Mouse (Mus musculus): ENCODE measurements around the gene Agrn. TPM values are rescaled to one million over a fixed set of nuclear protein-coding genes. Genes with fewer than 3 reads are reported as not detected.

Agrn gene
- polyA plus RNA-seq (2012; fragmentation: generic; extraction: Trizol), result 10 to 100 TPM in 1 of 2 experiments, 1 to 10 TPM in 1; 2.6 to 26.9 TPM

DNA sequence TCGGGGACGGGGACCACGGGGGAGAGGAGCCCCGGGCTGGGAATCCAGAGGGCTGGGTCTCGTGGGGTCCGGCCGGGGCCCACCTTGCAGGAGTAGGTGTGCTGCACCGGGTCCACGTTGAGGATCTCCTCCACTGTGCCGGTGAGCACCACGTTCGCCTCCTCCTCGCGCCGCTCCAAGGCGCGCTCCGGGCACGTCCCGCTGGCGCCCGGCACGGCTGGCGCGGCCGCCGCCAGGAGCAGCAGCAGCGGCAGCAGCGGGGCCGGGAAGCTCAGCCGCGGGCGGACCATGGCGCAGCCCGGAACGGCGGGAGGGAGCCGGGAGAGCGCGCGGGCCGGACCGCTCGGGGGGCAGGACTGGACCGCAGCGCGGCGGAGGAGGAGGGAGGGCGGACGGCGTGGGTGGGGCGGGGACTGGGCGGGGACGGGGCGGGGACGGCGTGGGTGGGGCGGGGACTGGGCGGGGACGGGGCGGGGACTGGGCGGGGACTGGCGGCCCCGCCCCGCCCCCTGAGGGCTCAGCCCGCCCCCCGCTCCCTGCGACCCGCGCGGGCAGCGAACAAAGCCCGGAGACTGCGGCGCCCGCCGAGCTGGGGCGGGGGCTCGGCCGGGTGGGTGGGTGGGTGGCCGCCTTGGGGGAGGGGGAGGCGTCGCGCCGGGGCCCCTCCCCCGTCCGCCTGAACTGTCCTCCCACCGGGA, at the start of gene Agrn:
Gene Agrn (minus strand): TSS at position 358 of the 698 bp plus-strand sequence.

DNA sequence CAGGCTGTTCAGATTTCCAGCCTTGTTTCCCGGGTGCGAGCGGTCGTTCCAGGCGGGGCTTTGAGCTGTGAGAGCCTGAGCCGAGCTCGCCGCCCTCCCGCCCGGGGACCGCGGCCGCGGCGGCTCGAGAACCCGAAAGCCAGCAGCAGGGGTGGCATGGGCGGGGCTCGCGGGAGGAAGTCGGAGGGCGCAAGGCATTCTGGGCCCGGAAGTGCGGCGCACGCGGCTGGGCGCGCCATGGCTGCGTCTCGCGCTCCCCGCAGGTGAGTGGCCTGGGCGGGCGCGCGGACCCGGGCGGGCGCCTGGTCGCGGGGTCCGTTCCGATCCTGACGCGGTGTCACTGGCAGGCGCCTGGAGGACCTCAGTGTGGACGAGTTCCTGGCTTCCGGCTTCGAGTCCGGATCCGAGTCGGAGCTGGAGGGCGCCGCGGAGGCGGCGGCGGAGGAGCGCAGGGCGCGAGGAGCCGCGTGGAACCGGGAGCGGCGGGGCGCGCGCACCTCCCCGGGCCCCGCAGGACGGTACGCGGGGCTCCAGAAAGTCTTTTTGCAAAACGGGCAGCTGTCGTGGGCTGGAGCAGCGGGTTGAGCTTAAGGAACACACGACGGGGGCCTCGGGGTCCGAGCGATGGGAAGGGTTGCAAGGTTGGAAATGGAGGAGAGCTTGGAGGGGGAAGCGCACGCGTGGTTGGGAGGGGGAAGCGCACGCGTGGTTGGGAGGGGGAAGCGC, 38.7 kb upstream of the Agrn start, which contains the start of gene Noc2l:
Gene Noc2l (plus strand): TSS at position 203 of the 726 bp plus-strand sequence.

DNA sequence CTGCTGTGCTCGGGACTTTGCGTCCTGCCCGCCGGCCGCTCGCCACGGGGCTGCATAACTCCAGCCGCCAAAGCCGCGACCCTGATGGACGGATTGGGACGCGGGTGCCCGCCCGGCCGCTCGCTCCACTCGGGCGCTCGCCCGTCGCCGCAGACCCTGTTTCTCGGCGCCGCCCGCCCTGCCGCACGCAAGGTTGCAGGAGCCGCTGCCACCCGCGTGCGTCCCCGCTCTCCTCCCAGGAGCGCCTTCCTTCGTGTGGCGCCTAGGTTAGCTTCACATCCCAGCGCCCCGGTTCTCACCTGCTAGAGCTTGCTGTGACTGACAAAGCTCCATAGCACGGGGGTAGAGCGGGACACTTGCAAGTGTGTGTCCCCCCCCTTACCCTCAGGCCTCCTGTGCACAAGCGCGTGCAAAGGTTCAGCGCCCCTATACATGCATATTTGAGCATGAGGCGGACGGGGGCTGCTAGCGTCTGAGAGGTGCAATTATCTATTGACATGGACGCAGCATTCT, 37.5 kb upstream of the Agrn start, which contains the start of gene Plekhn1:
Gene Plekhn1 (minus strand): TSS at position 157 of the 513 bp plus-strand sequence.

DNA sequence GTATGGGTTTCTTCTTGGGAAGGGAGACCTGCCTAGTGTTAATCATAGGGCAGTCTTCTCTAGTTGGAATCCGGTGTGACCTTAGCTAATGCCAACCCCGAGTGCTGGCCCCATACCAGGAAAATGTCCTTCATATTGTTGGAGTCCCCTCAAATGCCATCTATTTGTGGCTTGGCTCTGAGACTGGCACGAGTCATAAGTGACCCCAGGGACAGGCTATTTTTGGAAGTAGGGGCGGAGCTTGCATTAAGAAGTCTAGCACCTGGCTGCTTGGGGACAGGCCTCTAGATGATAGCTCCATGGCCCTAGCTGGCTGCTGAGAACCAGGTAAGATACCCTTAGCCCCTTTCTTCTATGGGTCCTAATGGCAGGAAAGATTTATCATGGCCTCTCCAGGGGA, 18.4 kb upstream of the Agrn start, which contains the start of gene Perm1:
Gene Perm1 (plus strand): TSS at position 220 of the 400 bp plus-strand sequence.

DNA sequence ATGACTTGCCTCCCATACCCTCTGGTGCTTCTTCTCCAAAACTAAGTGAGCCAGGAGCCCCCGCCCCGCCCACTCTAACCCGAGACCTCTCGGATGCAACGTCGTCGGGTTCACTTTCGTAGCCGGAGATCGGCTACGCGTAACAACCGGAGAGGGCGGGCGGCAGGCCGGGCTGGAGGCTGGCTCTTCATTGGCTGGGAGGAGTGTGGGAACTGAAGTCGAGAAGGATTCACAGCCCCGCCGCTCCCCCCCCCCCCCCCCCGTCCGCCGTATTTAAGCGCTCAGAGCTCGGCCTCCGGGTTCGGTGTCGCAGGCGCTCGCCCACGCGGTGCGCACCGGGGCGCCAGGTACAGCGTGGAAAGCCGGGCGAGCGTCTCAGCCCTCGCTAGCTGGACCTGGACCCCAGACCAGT, 5.7 kb upstream of the Agrn start, which contains the start of gene AW011738:
Gene AW011738 (plus strand): TSS at position 304 of the 412 bp plus-strand sequence.

DNA sequence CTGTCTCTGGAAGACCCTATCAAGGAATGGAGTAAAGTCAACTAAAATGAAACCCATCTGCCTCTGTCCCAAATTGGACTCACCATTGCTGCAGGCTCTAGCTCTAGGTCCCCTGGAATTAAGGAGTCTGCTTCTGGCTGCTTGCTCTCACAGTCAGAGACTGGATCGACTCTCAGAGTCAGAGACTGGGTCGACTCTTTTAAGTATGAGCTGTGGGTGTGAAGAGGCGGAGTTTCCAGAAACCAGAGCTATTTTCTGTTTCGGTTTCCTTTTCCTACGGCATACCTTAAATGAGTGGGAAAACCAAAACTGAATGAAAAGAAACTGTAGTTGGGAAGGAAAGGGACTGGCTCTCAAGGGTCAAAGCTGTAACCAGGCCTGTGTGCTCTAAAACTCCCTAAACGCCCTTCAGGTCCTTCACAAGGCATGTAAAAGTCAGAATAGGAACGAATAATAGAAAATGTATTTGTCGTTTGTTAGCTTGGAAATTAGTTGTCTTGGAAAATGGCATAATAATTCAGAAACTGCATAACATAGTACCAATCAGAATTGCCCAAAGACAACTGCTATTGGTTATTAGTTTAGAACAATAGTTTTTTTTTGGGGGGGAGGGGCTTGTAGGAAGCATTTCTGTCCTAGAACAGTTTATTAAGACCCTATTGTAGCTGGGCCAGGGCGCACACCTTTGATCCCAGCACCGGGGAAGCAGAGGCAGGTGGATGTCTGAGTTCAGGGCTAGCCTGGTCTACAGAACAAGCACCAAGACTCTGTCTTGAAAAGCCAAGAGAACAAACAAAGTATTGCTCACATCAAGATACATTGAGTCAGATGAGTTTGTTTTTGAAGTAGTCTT, 3.6 kb upstream of the Agrn start, which contains the start of gene Isg15:
Gene Isg15 (minus strand): TSS at position 196 of the 853 bp plus-strand sequence.

DNA sequence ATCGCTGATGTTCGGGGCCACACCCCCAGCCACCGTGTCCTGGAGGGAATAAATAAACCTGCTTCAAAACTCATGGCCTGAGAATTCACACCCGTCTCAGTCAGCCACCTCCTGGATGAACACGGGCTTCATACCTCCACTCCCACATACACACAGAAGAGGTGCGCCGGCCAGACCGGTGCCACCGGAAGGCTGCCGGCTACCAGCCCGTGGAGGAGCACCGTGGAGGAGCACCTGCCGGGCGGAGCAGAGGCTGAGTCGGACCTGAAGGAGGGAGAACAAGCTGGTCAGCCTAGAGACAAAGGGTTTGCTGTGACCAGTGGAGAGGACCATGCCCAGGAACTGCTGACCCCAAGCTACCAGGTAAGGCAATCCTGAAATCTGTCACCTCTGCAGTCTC, 66.9 kb downstream of the Agrn start, which contains the start of gene Rnf223:
Gene Rnf223 (plus strand): TSS at position 78 of the 400 bp plus-strand sequence.

Other genes with a start within 250 kb of the Agrn start
- 1 to 10 TPM; 2.1 to 3.6 TPM for gene C1qtnf12, start 235.2 kb downstream of the Agrn start, polyA plus RNA-seq (2012; fragmentation: generic; extraction: Trizol)
- gene B3galt6, start 204.8 kb downstream of the Agrn start, polyA plus RNA-seq (2012; fragmentation: generic; extraction: Trizol), result 1 to 10 TPM; 1.9 to 4.3 TPM
- gene Sdf4, start 204.6 kb downstream of the Agrn start, polyA plus RNA-seq (2012; fragmentation: generic; extraction: Trizol), result 100 to 1,000 TPM; 121 to 177 TPM
- 1 to 10 TPM in 1 of 2 experiments, under 1 TPM in 1; 0.16 to 1.3 TPM for gene Tnfrsf4, start 183.6 kb downstream of the Agrn start, polyA plus RNA-seq (2012; fragmentation: generic; extraction: Trizol)
- gene Tnfrsf18, start 171.3 kb downstream of the Agrn start, polyA plus RNA-seq (2012; fragmentation: generic; extraction: Trizol), result 1 to 10 TPM in 1 of 2 experiments, under 1 TPM in 1; 0.08 to 1.6 TPM
- under 1 TPM in 1 of 2 experiments, not detected in 1; 0.08 TPM for gene Ttll10, start 138.1 kb downstream of the Agrn start, polyA plus RNA-seq (2012; fragmentation: generic; extraction: Trizol)
- gene 9430015G10Rik, start 87.5 kb downstream of the Agrn start, polyA plus RNA-seq (2012; fragmentation: generic; extraction: Trizol), result 10 to 100 TPM in 1 of 2 experiments, 1 to 10 TPM in 1; 5.3 to 22.4 TPM
- gene Rnf223, start 67.0 kb downstream of the Agrn start, polyA plus RNA-seq (2012; fragmentation: generic; extraction: Trizol), result under 1 TPM; 0.07 to 0.42 TPM
- 10 to 100 TPM in 1 of 2 experiments, 1 to 10 TPM in 1; 1.3 to 22.7 TPM for gene Isg15, start 3.3 kb upstream of the Agrn start, polyA plus RNA-seq (2012; fragmentation: generic; extraction: Trizol)
- gene AW011738, start 5.8 kb upstream of the Agrn start, polyA plus RNA-seq (2012; fragmentation: generic; extraction: Trizol), result under 1 TPM in 1 of 2 experiments, not detected in 1; 0.05 TPM
- gene Perm1, start 18.4 kb upstream of the Agrn start, polyA plus RNA-seq (2012; fragmentation: generic; extraction: Trizol), result under 1 TPM; 0.04 to 0.17 TPM
- 10 to 100 TPM in 1 of 2 experiments, 1 to 10 TPM in 1; 4.8 to 12.4 TPM for gene Plekhn1, start 37.4 kb upstream of the Agrn start, polyA plus RNA-seq (2012; fragmentation: generic; extraction: Trizol)
- 10 to 100 TPM; 23.0 to 82.0 TPM for gene Noc2l, start 38.5 kb upstream of the Agrn start, polyA plus RNA-seq (2012; fragmentation: generic; extraction: Trizol)
- under 1 TPM; 0.02 to 0.05 TPM for gene Samd11, start 58.2 kb upstream of the Agrn start, polyA plus RNA-seq (2012; fragmentation: generic; extraction: Trizol)
- not detected for gene Vmn2r-ps159, start 133.6 kb upstream of the Agrn start, polyA plus RNA-seq (2012; fragmentation: generic; extraction: Trizol)